Mouse (Mus musculus) cortical plate, adult 2 months (tissue): ENCODE measurements around the gene Unc5cl. TPM values are rescaled to one million over a fixed set of nuclear protein-coding genes. Genes with fewer than 3 reads are reported as not detected.

Source experiments
- H3K27ac ChIP-seq: fragments of 200-500 bp; 2 replicates; pipeline ENCODE4 v1.5.1; 2012; ENCODE audit warnings: low read length, control low read depth, inconsistent platforms; ENCODE audit not compliant: insufficient read depth
- H3K4me1 ChIP-seq: fragments of 200-500 bp; 2 replicates; pipeline ENCODE4 v1.6.1; 2011; ENCODE audit warnings: low read length; ENCODE audit not compliant: control insufficient read depth, insufficient read depth
- H3K4me3 ChIP-seq: fragments of 200-500 bp; 2 replicates; pipeline ENCODE4 v1.5.1; 2011; ENCODE audit warnings: mild to moderate bottlenecking, low read length, control low read depth; ENCODE audit not compliant: insufficient read depth
- CTCF ChIP-seq: fragments of 200-500 bp; IDR thresholded peaks from 2 replicates; pipeline ENCODE4 v1.5.1; 2011; ENCODE audit warnings: mild to moderate bottlenecking, control low read depth, low read length; ENCODE audit not compliant: insufficient read depth; ENCODE audit errors: extremely low read depth
- POLR2A ChIP-seq: fragments of 200-500 bp; IDR thresholded peaks from 2 replicates; pipeline ENCODE4 v1.6.1; 2011; ENCODE audit warnings: mild to moderate bottlenecking, low read length, control low read depth; ENCODE audit not compliant: insufficient read depth; ENCODE audit errors: extremely low read depth
- polyA plus RNA-seq: library from polyadenylated mRNA; depleted of rRNA; stranded (reverse); fragments of >200 nt; gene quantifications from 2 replicates; pipeline ENCODE4 v1.2.3, GENCODE M21; 2012

Gene Unc5cl
- polyA plus RNA-seq, 1 experiment = 0.21 TPM

DNA sequence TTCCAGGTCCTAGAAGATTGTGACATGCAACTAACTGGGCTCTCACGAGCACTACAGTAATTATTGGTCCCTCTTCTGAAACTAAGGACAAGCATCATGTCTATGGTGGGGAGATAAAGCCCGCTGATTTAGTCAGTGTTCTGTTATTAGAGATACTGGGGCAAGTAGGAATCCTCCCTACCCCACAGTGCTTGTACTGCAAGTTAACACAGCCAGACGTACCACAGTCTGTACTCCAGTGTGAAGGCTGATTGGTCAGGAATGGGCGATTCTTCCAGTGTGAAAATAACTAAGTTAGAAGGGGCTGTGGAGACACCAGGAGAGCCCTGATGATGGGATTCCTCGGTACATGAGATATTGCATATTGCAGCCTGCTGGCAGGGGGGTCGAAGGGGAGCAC lies 37.2 kb upstream of the Unc5cl start:
- no peaks in the 10 kb centered on the region for H3K4me1 ChIP-seq
- TF ChIP-seq POLR2A (no peak), CTCF (no peak)

DNA sequence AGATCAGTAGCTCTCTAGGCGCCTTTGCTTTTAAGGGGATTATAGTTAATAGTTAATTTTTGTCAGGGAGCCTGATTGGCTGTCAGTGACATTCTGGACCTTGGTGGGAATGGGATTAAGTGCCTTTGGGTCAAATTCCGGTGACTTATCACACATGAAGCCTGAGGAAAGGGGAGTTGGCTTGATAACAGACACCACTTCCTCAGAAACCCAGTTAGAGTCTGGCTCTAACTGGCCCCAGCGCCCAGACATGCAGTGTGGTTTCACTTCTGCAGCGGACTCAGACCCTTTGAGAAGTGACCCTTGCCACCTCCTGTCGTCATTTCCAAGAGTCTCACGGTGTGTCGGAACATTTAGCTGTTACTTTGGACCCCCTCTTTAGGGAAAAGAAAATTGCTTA lies 36.5 kb upstream of the Unc5cl start:
- peak overlapping the region; percentile 76; the same call in 1 of the 2 replicates for H3K27ac ChIP-seq
- H3K4me1 ChIP-seq = no peaks in the 10 kb centered on the region
- no peak overlapping the region for H3K4me3 ChIP-seq
- TF ChIP-seq CTCF = no peak
- no peak for TF ChIP-seq POLR2A

More for the DNA sequence above, 37.2 kb upstream of the Unc5cl start:
- Histone ChIP-seq H3K27ac (no peak overlapping the region), H3K4me3 (no peak overlapping the region)

DNA sequence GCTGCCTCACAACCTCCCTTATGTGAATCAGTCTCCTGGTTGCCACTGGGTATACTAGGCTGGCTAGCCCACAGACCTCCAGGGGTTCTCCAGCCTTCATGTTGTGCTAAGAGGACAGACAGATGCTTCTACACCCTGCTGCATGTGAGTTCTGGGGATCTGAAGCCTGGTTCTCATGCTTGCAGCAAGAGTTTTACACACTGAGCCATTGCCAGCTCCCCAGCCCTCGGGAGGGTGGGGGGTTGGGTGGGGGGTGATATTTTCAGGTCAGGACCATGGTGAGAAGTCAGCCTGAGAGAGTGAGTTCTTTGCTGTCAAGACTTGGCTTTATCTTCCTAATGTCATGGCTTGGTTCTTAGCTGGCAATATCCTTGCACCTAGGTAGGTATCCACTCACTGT lies 35.9 kb upstream of the Unc5cl start:
- peak overlapping the region; percentile 76; the same call in 1 of the 2 replicates for H3K27ac ChIP-seq
- TF ChIP-seq POLR2A (no peak), CTCF (no peak)
- no peaks in the 10 kb centered on the region for H3K4me1 ChIP-seq
- H3K4me3 ChIP-seq = no peak overlapping the region

DNA sequence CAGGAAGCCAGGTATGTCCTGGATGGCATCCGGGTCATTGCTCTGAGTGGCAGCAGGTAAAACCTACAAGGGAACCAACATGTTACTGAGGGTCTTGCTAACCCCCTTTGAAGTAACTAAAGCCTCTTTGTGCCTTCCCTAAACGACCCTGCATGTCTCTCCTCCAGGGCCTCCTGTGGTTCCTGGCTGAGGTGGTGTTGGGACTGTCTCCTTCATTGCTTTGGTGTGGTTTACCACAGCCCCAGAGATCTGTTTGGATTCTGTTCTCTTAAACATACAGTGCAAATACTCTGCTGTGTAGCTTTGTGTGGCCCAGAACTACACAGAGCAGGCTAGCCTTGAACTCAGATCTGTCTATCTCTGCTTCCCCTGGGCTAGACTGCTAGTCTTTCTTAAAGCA lies 35.1 kb upstream of the Unc5cl start:
- no peak overlapping the region for H3K27ac ChIP-seq
- no peaks in the 10 kb centered on the region for H3K4me1 ChIP-seq
- TF ChIP-seq CTCF = no peak
- no peak for TF ChIP-seq POLR2A
- H3K4me3 ChIP-seq = no peak overlapping the region

DNA sequence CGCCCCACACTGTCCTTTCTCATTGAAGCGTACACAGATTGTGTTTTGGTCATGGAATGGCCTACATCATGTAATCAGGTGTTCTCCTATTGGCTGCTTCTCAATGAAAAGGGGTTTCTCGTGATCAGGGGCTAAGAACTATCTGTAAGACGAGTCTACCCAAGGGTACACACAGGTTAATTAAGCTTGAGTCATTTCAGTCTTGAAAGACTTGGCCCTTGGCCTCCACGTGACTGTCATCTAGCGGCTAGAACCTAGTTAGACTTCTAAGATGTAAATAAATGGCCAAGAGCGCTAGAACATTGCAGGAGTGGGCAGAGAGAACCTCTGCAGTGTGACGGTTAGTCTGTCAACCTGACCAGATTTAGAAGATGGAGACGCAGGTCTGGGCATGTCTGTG lies 30.5 kb upstream of the Unc5cl start:
- no peak for TF ChIP-seq POLR2A
- no peak for TF ChIP-seq CTCF
- H3K27ac ChIP-seq = no peak overlapping the region
- no peak overlapping the region for H3K4me3 ChIP-seq
- H3K4me1 ChIP-seq = no peaks in the 10 kb centered on the region

DNA sequence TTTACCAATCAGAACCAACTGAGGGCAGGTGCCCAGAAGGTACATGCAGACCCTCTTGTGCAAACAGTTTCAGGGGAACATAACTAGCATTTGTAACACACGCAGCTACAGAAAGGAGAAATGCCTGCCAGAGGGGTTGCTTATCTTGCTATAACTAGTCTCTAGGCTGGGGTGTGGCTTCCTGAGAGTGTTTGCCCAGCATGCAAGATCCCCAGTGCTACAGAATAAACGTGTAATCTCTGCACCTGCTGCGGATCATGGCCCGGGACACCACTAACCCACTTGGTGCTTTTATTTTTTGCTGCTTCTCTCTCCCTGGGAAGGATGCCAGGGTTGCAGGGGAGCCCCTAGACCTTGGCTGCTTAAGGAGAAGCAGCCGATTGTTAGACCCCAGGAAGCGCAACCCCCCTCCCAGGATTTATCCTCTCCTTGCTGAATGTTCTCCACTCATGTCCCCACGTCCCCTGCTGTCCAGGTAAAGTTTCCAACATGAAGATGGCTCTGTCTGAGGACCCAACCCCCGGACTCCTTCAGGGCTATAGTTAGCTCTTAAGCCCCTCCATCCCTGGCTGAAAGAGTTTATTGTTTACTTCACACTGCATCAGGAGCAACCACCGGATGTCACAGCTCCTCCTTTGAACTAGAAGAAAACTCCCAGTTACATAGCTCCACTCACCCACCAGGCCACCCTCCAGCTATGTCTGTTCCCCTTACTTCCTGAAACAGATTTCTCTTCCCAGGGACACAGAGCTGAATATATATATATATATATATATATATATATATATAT lies 28.7 kb upstream of the Unc5cl start:
- TF ChIP-seq CTCF = no peak
- no peak for TF ChIP-seq POLR2A
- Histone ChIP-seq H3K4me1 (no peaks in the 10 kb centered on the region), H3K4me3 (no peak overlapping the region), H3K27ac (no peak overlapping the region)

DNA sequence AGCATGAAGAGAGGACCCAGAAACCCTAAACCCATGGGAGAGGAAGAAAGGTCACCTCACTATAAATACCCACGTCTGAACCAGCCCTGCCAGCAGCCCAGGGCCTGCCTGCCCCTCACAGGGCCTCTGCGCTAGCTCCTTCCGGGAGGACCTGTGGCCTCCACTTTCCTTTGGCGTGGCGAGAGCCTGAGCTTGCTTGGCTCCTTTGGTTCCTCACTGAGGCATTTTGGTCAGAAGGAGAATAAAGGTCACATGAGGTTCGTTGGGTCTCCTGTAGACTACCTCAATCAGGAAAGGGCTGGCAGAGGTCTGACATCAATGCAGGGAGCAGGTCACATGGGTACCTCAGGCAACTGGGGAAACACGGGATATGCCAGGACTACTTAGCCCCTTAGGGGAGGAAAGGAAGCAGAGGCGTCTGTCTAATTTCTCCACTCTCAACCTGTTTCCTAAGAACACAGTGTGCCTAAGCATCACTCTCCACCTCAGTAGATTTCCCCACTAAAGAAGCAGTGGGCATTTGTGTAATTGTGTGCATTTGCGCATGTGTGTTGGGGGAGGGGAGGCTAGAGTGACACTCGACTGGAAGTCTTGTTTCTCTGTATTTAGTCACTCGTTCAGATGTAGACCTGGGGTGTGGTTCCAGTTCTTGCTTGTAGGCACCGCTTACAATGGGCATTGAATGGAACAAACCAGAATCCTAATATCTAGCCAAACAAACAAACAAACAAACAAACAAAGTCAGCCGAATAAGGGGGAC lies 27.5 kb upstream of the Unc5cl start:
- TF ChIP-seq CTCF (no peak), POLR2A (no peak)
- no peak overlapping the region for H3K27ac ChIP-seq
- H3K4me3 ChIP-seq = no peak overlapping the region
- H3K4me1 ChIP-seq = no peaks in the 10 kb centered on the region

DNA sequence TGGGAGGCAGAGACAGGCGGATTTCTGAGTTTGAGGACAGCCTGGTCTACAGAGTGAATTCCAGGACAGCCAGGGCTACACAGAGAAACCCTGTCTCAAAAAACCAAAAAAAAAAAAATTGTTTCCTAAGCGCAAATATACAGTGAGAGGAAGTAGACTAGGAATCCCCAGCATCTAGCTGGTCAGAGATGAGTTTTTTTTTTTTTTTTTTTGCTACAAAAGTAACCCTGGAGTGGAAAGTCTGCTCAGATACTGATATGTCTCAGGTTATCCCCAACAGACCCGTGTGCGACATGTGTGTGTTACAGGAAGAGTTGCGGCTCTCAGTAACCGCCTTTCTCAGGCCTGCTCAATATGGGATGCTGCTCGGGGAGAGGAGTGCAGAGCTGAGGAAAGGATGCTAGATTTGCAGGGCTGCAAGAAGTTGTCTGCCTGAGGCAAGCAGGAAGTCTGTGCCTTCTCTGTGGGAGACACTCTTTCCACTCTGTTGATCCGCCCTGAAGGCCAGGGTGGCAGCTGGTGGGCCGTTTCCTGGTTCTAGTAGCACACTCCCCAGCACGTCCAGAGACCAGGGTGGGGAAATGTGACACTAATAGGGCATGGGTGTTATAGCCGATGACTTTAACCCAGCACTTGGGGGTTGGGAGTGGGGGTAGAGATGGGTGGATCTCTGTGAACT lies 26.7 kb upstream of the Unc5cl start:
- TF ChIP-seq POLR2A = no peak
- no peak for TF ChIP-seq CTCF
- no peak overlapping the region for H3K4me3 ChIP-seq
- no peaks in the 10 kb centered on the region for H3K4me1 ChIP-seq
- H3K27ac ChIP-seq = no peak overlapping the region

DNA sequence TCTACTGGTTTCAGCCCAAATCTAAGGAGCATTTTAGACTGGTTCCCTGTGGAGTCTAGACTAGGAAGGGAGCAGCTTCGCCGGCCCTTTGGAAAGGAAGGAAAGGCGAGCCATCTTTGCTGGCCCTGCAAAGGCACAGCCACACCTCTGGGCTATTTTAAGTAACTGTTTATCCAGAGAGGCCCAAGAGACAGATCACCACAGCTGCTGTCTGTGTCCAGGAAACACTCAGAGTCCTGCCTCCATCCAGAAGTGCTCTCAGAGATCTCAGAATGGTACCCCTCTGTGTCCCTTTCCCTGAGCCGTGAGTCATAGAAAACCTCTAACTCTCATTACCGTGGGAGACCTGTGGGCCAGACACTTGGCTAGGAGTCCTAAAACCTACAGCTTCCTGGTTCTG lies 24.3 kb upstream of the Unc5cl start:
- TF ChIP-seq CTCF (no peak), POLR2A (no peak)
- H3K4me3 ChIP-seq = no peak overlapping the region
- H3K27ac ChIP-seq = no peak overlapping the region
- no peaks in the 10 kb centered on the region for H3K4me1 ChIP-seq

DNA sequence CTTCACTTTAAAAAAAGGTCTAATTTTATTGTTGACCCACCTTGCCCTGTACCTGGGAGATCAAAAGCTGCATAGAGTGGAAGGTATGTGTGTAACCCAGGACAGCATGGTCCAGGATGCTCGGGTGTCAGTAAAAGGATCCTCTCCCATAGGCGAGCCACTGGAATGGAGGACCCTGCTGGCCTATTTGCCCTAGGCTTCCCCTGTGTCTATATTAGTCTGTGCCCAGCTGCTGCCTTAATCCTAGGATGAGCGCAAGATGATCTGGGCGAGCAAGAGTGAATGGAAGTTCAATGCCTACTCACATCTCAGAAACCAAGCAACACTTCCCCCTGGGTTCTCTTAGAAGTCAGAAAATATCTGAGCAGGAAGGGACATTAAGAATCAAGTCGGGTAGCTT lies 23.6 kb upstream of the Unc5cl start:
- no peak for TF ChIP-seq CTCF
- TF ChIP-seq POLR2A = no peak
- no peaks in the 10 kb centered on the region for H3K4me1 ChIP-seq
- no peak overlapping the region for H3K4me3 ChIP-seq
- H3K27ac ChIP-seq = no peak overlapping the region
